Mouse (Mus musculus) layer of hippocampus, postnatal 14 days (tissue): ENCODE results near the gene Gcnt3. TPM values are rescaled to one million over a fixed set of nuclear protein-coding genes. Genes with fewer than 3 reads are reported as not detected.
A peak's percentile ranks its signal among the peaks of the same experiment; 100 is the strongest.

Experiments
- DNase-seq, 2 experiments: peaks; one replicate each; pipeline ENCODE4 v3.0.0; 2021 to 2022; ENCODE audit warnings: low spot score in 2 of 2, mixed read lengths in 1 of 2
- total RNA-seq, 2 experiments: library from RNA; stranded (reverse); gene quantifications; 2 replicates each; pipeline ENCODE4 v1.2.3; 2021

Gene Gcnt3
- total RNA-seq, 2 experiments from 2014 or later, result not detected

DNA sequence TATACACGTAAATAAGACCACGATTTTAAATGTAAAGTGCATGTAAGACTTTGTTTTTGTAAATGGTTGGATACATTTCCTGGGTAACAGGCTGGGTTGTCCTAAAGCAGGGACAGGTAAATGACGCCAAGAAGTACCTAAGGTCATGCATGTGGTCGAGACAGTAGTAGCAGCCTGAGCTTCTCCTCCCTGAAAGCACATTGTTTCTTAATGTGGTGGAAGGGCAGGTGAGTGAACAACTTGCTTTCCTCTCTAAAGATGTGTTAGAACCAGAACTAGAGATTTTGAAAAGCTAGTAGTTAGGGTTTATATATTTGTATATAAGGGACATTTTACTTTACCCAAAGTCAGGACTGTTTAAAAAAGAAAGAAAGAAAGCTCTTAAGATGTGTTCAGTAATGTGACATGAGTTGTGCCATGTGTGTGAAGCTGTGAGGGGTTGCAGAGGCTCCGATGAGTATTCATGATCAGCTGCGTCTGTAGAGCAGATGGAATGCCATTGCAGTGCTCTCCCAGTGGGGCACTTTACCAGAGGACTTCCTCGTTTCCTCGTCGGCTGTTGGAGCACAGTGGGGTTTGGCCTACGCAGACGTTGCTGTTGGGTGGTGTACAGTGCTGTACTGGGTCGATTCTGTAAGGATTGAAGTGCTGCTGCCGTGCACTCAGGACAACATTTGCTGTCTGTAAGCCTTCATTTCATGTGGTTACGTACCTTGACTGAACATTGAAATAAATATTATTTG lies 30.2 kb downstream of the Gcnt3 start:
- DNase-seq, result no peak

DNA sequence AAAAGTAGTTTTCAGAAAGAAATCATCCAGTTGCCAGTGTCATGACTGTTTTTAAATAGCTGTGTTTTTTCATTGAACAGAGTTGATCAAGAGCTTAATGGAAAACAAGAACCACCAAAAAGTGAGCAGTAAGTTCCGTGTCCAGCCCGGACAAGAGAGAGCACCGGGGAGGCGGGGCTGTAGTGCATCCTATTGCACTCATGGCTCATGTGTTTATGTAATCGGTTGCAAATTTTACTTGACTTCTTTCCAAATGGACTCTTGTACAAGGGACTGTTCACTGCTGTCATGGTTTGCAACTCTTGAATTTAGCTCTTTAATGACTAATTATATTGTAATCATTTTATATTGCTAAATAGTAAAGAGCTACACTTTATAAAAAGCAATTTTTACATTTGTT lies 30.9 kb downstream of the Gcnt3 start:
- DNase-seq, result no peak

DNA sequence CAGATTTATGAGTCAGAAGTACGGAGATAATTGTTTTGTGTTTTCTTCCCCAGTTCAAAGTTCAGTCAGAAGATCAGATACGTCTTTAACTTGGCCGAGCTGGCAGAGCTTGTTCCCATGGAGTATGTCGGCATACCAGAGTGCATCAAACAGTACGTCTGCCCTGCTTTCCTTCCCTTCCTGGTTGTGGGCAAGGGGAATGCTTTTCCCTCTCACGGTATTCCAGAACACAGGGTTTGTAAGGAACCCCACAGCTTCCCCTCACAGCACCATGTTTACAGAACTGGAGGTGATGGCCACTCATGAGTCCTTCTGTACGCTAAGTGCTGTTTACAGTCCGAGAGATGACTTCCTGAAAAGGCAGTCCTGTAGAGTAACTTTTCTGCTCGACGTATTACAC lies 34.4 kb downstream of the Gcnt3 start:
- DNase-seq, result no peak

DNA sequence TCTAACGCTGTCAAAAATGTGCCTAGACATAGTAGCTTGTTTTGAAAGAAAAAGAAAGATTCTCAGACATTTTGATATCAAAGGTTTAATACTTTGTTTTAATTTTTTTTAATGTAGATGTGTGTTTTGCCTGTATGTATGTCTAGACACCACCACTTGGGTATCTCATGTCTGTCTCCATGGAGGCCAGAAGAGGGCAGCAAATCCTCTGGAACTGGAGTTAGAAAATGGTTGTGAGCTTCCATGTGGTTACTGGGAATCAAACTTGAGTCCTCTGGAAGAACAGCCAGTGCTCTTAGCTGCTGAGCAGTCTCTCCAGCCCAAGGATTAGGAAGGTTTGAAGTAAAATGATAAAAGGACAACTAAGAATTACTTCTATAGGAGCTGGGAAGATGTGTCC lies 38.6 kb downstream of the Gcnt3 start:
- DNase-seq, result no peak

GRCm38 (mm10) chr9:69994547-69994946 lies 43.3 kb downstream of the Gcnt3 start:
- DNase-seq, result no peak

DNA sequence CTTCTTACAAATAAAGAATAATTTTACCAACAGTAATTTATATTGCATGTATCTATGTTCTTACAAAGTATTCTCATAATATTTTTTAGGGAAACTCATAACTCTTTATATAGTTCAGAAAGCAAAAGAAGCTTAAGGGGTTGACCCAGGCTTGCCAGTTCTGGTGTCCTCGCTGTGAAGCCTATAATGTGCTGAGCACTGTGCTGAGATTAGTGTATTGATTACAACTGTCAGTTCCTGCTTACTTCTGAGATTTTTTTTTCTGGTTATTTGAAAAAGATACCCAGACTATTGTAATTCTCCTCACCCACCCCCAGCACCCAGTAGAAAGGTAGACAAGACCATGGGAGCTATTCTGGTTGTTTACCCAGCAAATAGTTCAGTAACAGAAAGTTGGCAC lies 44.4 kb downstream of the Gcnt3 start:
- DNase-seq, result no peak

GRCm38 (mm10) chr9:69992841-69993277 lies 45.0 kb downstream of the Gcnt3 start:
- DNase-seq, result no peak

- no peak for DNase-seq
Observed at GRCm38 (mm10) chr9:69990346-69990745, 47.5 kb downstream of the Gcnt3 start.

GRCm38 (mm10) chr9:69989303-69990121 lies 48.4 kb downstream of the Gcnt3 start, which contains the start of gene Bnip2:
Gene Bnip2, plus strand, starts transcription at chr9:69989466.
- DNase-seq, result peak; percentile 88 to 94

GRCm38 (mm10) chr9:69988706-69989302 lies 49.1 kb downstream of the Gcnt3 start:
- DNase-seq, result no peak

DNA sequence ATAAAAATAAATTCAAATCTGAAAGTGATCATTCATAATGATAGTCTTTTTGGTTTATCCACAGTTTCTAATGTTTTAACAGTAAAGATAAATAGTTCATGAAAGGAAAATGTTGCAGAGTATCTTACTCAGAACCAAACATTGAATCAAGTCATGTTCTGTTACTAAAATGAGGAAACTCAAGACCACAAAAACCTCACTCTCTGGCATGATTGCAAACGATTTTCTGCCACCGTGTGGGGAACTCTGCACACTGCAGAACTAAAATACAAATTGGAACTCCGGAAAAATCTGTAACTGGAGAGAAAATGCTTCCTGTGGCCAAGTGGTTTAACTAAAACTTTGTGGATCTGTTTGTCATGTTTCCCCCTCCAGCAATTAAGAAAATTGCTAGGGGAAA lies 50.3 kb downstream of the Gcnt3 start:
- peak; percentile 66 to 75 for DNase-seq

DNA sequence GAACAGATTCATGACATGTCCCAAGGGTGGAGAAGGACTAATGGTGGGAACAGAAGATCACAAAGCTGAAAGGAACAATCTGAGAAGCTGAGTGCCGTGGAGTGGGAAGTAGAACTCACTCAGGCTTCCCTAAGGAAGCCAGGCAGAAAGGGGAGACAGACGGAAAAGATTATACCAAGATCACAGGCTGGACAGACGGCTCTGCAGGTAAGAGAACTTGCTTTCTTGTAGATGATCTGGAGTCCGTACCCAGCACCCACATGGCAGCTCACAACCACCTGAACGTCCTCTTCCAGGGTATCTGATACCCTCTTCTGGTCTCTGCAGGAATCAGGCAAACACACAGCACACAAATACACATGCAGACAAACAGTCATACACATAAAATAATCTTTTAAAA lies 51.3 kb downstream of the Gcnt3 start:
- no peak for DNase-seq

DNA sequence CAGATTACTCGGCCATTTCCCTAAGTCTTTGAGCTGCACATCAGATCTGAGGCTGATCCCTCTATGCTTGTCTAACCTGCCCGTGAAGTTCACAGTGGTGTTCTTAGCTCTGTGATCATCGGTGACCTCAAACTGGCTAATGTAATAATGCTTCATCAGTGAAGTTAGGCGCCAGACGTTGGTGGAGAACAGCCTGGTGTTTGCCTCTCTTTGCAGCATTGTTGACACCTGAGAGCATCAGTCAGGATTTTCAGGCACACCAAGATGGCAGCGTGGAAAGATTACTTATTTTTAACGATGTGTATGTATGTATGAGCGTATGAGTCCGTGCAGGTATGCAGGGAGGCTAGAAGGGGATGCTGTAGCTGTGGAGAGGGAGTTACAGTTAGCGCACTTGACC lies 51.8 kb downstream of the Gcnt3 start:
- no peak for DNase-seq

DNA sequence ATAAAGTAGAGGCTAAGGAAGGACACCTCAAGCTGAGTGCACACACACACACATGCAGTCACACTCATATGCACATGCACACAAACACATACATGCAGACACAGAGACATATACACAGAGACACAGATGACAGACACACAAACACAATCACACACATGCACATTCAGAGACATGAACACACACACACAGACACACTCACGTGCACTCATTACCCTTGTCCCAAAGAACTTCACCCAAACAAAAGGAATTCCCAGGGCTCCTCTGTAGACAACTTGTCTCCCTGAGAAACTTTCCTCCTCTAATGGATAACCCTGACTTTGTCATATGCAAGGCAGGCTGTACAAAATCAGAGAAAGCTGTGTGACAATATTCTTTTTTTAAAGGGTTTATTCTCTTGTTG lies 52.4 kb downstream of the Gcnt3 start:
- DNase-seq, result no peak

Other genes with a start within 250 kb of the Gcnt3 start
- gene Bnip2, start 48.6 kb downstream of the Gcnt3 start, total RNA-seq, result 10 to 100 TPM; 31.9 to 43.6 TPM
- gene Gtf2a2, start 25.5 kb downstream of the Gcnt3 start, total RNA-seq, result 10 to 100 TPM; 63.3 to 65.0 TPM
- gene Fam81a, start 104.5 kb upstream of the Gcnt3 start, total RNA-seq, result 100 to 1,000 TPM; 102 to 104 TPM
- 10 to 100 TPM in 1 of 2 experiments, 1 to 10 TPM in 1; 9.5 to 11.1 TPM for gene Myo1e, start 169.3 kb upstream of the Gcnt3 start, total RNA-seq